Mouse (Mus musculus): ENCODE measurements at regions not wholly inside any gene's neighbourhood (a gene's known extent, or its start where the extent isn't known, plus 50 kb on each side); places are given as distances from the start of the nearest gene placed in this dataset.

DNA sequence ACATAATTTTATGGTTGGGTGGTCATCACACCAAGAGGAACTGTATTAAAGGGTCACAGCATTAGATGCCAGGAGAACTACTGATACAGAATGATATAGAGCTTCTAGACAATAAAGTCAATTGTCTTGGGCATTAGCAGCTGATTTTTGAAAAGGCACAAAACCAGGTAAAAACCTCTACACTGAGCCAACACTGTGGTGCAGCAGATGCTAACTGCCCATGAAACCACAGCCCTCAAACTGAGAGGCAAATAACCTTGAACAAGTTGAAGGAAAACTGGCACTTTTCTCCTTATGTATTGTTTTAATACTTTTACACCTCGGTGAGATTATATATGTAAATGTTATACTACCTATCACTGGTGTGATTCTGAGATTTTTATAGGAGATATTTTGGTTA lies 195.9 kb upstream of the Vegfc start:
- no peak overlapping the region for H3K4me2 ChIP-seq
- no peaks in the 10 kb centered on the region for H3K36me3 ChIP-seq
- no peak overlapping the region for H3K9ac ChIP-seq (replicated peaks)
- H3K9me3 ChIP-seq (replicated peaks), result no peaks in the 10 kb centered on the region
- WGBS, result 65% methylated on average over 1 of the region's 1 CpGs
- no peaks in the 10 kb centered on the region for H3K4me1 ChIP-seq
- no peaks in the 10 kb centered on the region for H3K27me3 ChIP-seq (replicated peaks)
- H3K4me3 ChIP-seq (replicated peaks), result no peak overlapping the region
- no peak for ATAC-seq (ENCODE audit: low FRiP score)
- no peak overlapping the region for H3K27ac ChIP-seq (replicated peaks)

DNA sequence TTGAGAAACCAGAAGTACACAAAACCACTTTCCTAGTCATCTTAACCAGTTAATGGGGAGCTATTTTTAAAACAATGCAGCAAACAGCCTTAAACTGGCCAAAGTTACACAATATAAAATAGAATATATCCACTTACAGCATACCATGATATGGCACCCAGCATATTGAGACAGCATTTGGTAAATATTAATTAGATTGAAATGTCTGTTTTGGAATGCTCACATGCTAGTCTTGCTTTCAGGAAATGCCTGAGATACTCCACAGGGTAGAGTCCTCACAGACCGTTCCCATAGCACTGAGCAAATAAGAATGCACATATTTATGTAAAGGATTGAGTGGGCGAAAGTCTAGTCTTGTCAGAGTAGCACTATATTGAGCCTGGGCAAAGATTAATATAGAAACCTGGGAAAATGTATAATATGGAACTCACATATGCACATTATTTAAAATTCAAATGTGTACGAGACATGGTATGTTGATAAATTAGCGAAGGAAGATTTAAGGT lies 185.1 kb upstream of the Vegfc start:
- WGBS, result 91% methylated on average over 4 of the region's 4 CpGs
- no peak overlapping the region for H3K4me3 ChIP-seq (replicated peaks)
- no peak for ATAC-seq (ENCODE audit: low FRiP score)

DNA sequence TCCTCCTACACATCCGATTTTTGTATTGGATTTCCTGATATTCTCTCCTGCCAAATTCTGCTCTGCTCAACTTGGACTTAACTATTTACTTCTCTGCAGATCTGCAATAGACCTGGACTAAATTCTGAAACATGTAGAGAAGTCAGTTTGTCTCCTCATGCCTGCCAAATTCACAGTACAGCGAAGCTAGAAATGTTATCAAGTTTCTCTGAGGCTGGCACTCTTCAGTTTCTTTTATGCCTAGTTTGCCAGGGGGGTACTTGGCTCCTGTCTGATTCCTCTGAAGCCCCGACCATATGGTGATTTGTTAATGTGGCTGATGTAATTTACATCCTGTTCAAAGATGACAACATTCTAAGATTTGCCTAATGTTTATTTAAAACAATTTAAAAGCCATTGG lies 184.6 kb upstream of the Vegfc start:
- Histone ChIP-seq H3K9ac (replicated peaks) (no peak overlapping the region), H3K4me1 (no peaks in the 10 kb centered on the region), H3K27me3 (replicated peaks) (no peaks in the 10 kb centered on the region), H3K36me3 (no peaks in the 10 kb centered on the region), H3K9me3 (replicated peaks) (no peaks in the 10 kb centered on the region), H3K4me2 (no peak overlapping the region), H3K4me3 (replicated peaks) (no peak overlapping the region), H3K27ac (replicated peaks) (no peak overlapping the region)
- WGBS, result 65% methylated on average over 3 of the region's 3 CpGs
- ATAC-seq (ENCODE audit: low FRiP score), result no peak

More for the DNA sequence above, 185.1 kb upstream of the Vegfc start:
- Histone ChIP-seq H3K4me2 (no peak overlapping the region), H3K9ac (replicated peaks) (no peak overlapping the region), H3K27me3 (replicated peaks) (no peaks in the 10 kb centered on the region), H3K36me3 (no peaks in the 10 kb centered on the region), H3K4me1 (no peaks in the 10 kb centered on the region), H3K9me3 (replicated peaks) (no peaks in the 10 kb centered on the region), H3K27ac (replicated peaks) (no peak overlapping the region)

DNA sequence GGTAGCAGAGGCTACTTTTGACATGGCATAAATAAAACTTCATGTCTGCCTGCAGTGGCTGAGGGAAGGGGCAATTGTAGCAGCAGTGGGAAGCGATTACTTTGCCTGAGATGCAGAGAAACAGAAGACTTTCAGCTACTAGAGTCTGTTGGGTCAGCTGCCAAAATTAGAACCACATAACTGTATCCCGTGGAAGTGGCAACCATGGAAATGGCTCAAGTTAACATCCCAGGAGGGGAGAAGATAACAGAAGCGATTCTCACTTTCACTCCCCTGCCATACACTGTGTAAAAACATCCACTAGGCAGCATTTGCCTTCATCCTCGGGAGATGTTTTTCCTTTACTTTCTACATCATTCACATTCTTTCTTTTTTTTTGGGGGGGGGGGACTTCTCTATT lies 155.1 kb upstream of the Vegfc start:
- Histone ChIP-seq H3K9me3 (replicated peaks) (no peaks in the 10 kb centered on the region), H3K4me3 (replicated peaks) (no peak overlapping the region), H3K4me2 (no peak overlapping the region), H3K27me3 (replicated peaks) (no peaks in the 10 kb centered on the region), H3K9ac (replicated peaks) (no peak overlapping the region), H3K4me1 (no peaks in the 10 kb centered on the region), H3K27ac (replicated peaks) (no peak overlapping the region), H3K36me3 (no peaks in the 10 kb centered on the region)
- no peak for ATAC-seq (ENCODE audit: low FRiP score)
- WGBS, result 82% methylated on average over 4 of the region's 4 CpGs

DNA sequence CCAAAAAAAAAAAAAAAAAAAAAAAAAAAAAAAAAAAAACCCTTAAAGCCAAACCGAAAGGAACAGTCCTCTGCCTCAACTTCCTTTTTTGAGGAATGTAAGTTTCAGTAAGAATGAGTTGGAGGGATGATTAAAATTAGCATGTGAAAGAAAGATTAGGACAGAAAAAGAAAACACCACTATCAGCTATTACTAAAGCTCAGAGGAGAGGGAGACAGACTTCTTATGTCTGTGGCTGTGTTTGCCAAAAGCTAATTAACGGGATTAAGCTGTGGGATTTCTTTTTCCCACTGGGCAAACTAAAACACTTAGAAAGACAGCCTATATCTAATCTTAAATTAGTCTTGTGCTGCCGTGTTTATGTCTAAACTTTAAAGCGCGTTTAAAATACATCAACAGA lies 146.7 kb upstream of the Vegfc start:
- WGBS, result 72% methylated on average over 5 of the region's 5 CpGs
- no peaks in the 10 kb centered on the region for H3K27me3 ChIP-seq (replicated peaks)

DNA sequence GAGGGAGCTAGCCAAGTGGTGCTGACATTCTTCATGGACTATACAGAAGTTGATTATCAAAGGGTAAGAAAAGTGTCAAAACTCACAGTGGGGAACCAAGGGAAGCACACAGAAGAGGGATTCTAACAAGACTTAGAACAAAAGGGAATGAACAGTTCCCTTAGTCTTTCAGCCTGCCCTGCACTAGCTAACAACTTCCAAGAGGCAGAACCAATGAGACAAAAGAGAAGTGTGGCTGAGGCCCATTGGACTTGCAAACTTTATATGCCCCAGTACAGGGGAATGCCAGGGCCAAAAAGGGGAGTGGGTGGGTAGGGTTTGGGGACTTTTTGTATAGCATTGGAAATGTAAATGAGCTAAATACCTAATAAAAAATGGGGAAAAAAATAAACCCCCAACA lies 139.0 kb upstream of the Vegfc start:
- no peak overlapping the region for H3K27ac ChIP-seq (replicated peaks)
- no peaks in the 10 kb centered on the region for H3K36me3 ChIP-seq
- no peaks in the 10 kb centered on the region for H3K9me3 ChIP-seq (replicated peaks)
- ATAC-seq (ENCODE audit: low FRiP score), result no peak
- H3K9ac ChIP-seq (replicated peaks), result no peak overlapping the region
- no peaks in the 10 kb centered on the region for H3K27me3 ChIP-seq (replicated peaks)
- H3K4me3 ChIP-seq (replicated peaks), result no peak overlapping the region
- no peak overlapping the region for H3K4me2 ChIP-seq
- H3K4me1 ChIP-seq, result no peaks in the 10 kb centered on the region

More for the DNA sequence above, 146.7 kb upstream of the Vegfc start:
- no peak overlapping the region for H3K4me2 ChIP-seq
- no peak overlapping the region for H3K4me3 ChIP-seq (replicated peaks)
- H3K9ac ChIP-seq (replicated peaks), result no peak overlapping the region
- no peak overlapping the region for H3K27ac ChIP-seq (replicated peaks)
- H3K36me3 ChIP-seq, result no peaks in the 10 kb centered on the region
- no peak for ATAC-seq (ENCODE audit: low FRiP score)
- H3K9me3 ChIP-seq (replicated peaks), result no peaks in the 10 kb centered on the region
- H3K4me1 ChIP-seq, result no peaks in the 10 kb centered on the region

DNA sequence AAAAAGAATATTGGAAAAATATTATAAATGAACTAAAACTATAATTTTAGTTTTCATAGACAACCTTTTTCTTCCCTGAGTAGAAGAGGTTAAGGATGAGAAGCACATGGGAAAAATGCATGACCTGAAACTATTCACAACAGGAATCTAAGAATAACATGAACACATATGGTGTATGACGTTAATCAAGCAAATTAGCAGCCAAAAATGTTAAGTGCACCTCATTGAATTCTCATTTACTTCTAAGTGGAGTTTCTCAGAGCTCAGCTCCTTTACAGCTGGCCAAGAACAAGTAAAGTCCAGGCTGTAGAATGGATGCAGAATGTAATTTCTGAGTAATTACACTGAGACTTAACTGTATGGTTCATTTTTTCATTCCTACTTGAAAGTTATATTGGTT lies 137.9 kb upstream of the Vegfc start:
- H3K9ac ChIP-seq (replicated peaks), result no peak overlapping the region
- no peaks in the 10 kb centered on the region for H3K9me3 ChIP-seq (replicated peaks)
- no peak overlapping the region for H3K4me3 ChIP-seq (replicated peaks)
- 79% methylated on average over 1 of the region's 1 CpGs for WGBS
- ATAC-seq (ENCODE audit: low FRiP score), result no peak
- no peak overlapping the region for H3K4me2 ChIP-seq
- H3K4me1 ChIP-seq, result no peaks in the 10 kb centered on the region
- no peaks in the 10 kb centered on the region for H3K27me3 ChIP-seq (replicated peaks)
- H3K27ac ChIP-seq (replicated peaks), result no peak overlapping the region
- no peaks in the 10 kb centered on the region for H3K36me3 ChIP-seq

DNA sequence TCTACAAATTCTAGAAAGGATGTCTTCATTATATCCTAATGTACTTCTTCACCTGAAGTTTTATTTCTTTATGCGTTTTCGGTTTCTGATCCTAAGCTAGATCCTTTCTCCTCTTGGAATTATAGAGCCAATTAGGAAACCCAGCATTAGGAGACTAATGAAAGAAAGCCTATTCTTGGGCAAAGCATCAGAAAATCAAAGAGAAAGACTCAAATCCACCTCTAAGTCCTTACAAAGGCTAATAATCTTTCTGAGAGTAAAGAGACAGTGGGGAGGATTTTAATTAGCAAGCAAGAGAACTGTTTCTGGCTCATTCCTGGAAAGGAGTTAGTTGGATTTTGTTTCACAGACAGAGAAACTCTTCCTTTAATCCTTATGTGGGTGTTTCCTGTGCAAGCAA lies 136.3 kb upstream of the Vegfc start:
- Histone ChIP-seq H3K9me3 (replicated peaks) (no peaks in the 10 kb centered on the region), H3K4me3 (replicated peaks) (no peak overlapping the region), H3K4me1 (no peaks in the 10 kb centered on the region), H3K9ac (replicated peaks) (no peak overlapping the region), H3K27me3 (replicated peaks) (no peaks in the 10 kb centered on the region), H3K36me3 (no peaks in the 10 kb centered on the region), H3K27ac (replicated peaks) (no peak overlapping the region), H3K4me2 (no peak overlapping the region)
- ATAC-seq (ENCODE audit: low FRiP score), result no peak
- WGBS, result 96% methylated on average over 2 of the region's 2 CpGs

DNA sequence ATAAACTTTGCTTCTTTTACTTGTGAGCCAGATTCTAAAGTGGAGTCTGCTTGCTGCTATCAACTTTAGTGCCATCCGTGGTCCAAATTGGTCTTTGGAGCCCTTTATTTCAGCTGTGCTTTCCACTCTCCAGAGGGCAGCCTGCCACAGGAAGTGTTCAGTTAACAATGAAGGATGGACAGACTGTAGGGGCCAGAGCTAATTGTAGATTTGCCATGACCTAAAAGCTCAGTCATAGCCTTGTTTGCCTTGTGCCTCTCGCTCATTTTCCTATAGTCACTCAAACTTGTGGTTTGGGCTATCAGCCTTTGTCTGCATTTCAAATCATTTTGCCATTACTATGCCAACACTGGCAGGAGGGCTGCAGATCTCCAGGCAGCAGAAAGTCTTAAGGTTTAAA lies 131.8 kb upstream of the Vegfc start:
- Histone ChIP-seq H3K4me2 (no peak overlapping the region), H3K4me3 (replicated peaks) (no peak overlapping the region), H3K36me3 (no peaks in the 10 kb centered on the region), H3K27me3 (replicated peaks) (no peaks in the 10 kb centered on the region), H3K9me3 (replicated peaks) (no peaks in the 10 kb centered on the region), H3K4me1 (no peaks in the 10 kb centered on the region), H3K9ac (replicated peaks) (no peak overlapping the region), H3K27ac (replicated peaks) (no peak overlapping the region)
- no peak for ATAC-seq (ENCODE audit: low FRiP score)
- WGBS, result 30% methylated on average over 2 of the region's 2 CpGs

DNA sequence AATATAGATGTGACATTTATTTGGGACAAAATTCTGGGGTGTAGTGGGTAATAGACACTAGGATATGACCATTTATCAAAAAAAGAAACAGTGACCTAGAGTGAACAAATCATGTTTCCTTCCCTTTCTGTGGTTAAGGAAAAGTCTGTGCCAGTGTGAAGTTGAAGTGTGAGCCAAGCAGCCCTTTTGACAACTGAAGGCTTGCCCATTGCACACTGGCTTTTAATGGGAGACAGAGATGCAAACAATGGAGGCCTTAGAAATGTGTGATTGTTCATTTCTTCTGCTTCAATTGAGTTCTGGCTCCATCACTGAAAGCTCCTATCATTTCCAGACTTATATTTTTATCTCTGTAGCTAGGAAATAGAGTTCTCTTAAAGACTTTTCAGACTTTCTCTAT lies 130.0 kb upstream of the Vegfc start:
- no peak for ATAC-seq (ENCODE audit: low FRiP score)
- H3K9me3 ChIP-seq (replicated peaks), result no peaks in the 10 kb centered on the region

DNA sequence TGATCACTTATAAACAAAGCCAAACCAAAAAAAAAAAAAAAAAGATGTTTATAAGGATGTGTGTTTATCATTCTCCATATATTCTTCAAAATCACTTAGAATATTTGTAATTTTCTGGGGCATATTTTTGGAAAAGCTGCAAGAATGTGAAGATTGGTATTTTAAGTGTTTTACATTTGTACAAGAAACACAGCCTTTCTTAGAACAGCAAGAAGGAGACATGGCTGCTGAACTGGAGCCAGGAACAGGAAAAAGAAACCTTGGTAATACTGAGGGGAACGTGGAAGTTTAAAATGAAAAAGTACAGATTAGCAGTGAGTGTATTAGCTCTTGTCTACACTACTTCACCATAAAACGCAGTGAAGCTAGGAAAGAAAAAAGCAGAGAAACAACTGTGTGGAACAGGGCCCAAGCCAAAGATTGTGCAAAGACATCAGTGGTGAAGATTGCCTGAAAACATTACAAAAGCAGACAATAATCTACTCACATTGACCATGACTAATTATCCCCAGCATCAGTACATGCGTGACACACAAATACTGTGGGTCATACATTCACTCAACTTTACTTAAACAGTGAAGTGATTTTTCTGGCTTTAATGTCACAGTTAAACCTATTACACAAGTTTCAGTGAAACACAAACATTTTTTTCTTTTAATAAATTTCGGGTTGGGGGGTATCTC lies 122.8 kb upstream of the Vegfc start:
- no peaks in the 10 kb centered on the region for H3K36me3 ChIP-seq
- ATAC-seq (ENCODE audit: low FRiP score), result no peak
- no peaks in the 10 kb centered on the region for H3K9me3 ChIP-seq (replicated peaks)
- no peak overlapping the region for H3K4me3 ChIP-seq (replicated peaks)
- H3K9ac ChIP-seq (replicated peaks), result no peak overlapping the region
- no peak overlapping the region for H3K27ac ChIP-seq (replicated peaks)
- no peak overlapping the region for H3K4me2 ChIP-seq
- no peaks in the 10 kb centered on the region for H3K4me1 ChIP-seq
- 71% methylated on average over 4 of the region's 4 CpGs for WGBS
- no peaks in the 10 kb centered on the region for H3K27me3 ChIP-seq (replicated peaks)

More for the DNA sequence above, 130.0 kb upstream of the Vegfc start:
- Histone ChIP-seq H3K4me1 (no peaks in the 10 kb centered on the region), H3K9ac (replicated peaks) (no peak overlapping the region), H3K27ac (replicated peaks) (no peak overlapping the region), H3K36me3 (no peaks in the 10 kb centered on the region), H3K27me3 (replicated peaks) (no peaks in the 10 kb centered on the region), H3K4me3 (replicated peaks) (no peak overlapping the region), H3K4me2 (no peak overlapping the region)

DNA sequence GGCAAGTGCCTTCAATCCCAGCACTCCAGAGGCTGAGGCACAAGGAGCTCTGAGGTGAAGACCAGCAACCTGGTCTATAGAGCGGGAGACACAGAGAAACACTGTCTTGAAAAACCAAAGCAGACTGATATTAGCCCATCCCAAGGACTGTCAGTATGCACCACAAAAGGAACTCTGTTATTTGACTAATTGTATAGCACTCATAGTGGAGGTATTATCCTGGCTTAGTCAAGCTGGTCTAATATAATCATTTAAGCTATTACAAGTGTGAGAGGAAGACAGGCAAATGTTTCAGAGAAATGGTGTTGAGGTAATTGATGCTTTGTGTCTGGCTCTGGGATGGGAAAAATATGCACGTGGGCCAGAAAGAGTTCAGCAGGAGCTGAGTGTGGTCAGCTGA lies 121.3 kb upstream of the Vegfc start:
- 51% methylated on average over 2 of the region's 2 CpGs for WGBS
- no peak overlapping the region for H3K27ac ChIP-seq (replicated peaks)

DNA sequence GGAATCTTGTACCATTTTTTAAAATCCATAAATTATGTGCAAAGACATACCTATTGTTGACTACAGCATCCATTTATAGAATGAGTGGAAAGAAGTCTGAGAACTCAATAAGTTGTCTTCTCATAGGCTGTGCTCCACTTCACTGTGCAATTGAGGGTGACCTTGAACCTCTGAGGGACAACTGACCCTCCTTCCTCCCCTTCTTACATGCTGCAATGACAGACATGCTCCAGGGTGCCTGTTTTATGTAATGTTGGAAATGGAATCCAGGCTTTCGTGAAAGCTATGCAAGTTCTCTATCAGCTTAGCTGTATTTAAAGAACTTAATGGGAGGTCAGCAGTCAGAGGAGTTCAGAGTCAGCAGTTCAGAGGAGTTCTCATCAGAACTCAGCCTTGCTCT lies 118.9 kb upstream of the Vegfc start:
- WGBS, result 81% methylated on average over 1 of the region's 1 CpGs
- no peak for ATAC-seq (ENCODE audit: low FRiP score)
- Histone ChIP-seq H3K9me3 (replicated peaks) (no peaks in the 10 kb centered on the region), H3K4me3 (replicated peaks) (no peak overlapping the region), H3K27me3 (replicated peaks) (no peaks in the 10 kb centered on the region), H3K27ac (replicated peaks) (no peak overlapping the region), H3K36me3 (no peaks in the 10 kb centered on the region), H3K4me1 (no peaks in the 10 kb centered on the region), H3K4me2 (no peak overlapping the region), H3K9ac (replicated peaks) (no peak overlapping the region)

More for the DNA sequence above, 121.3 kb upstream of the Vegfc start:
- H3K4me3 ChIP-seq (replicated peaks), result no peak overlapping the region
- no peak overlapping the region for H3K9ac ChIP-seq (replicated peaks)
- H3K36me3 ChIP-seq, result no peaks in the 10 kb centered on the region
- no peak overlapping the region for H3K4me2 ChIP-seq
- no peaks in the 10 kb centered on the region for H3K9me3 ChIP-seq (replicated peaks)
- no peak for ATAC-seq (ENCODE audit: low FRiP score)
- H3K4me1 ChIP-seq, result no peaks in the 10 kb centered on the region
- H3K27me3 ChIP-seq (replicated peaks), result no peaks in the 10 kb centered on the region

Measured in neural tube, embryonic 15.5 days (tissue).